Mouse (Mus musculus) heart, postnatal 14 days (tissue): ENCODE data around the gene Slc22a1. TPM values are rescaled to one million over a fixed set of nuclear protein-coding genes. Genes with fewer than 3 reads are reported as not detected.
"Not testable (repeated sequence)": the region's sequence is repeated elsewhere in the genome, so short reads cannot be mapped to it uniquely, and the experiment has no call there.

Source experiments
- DNase-seq, 2 experiments: peaks; one replicate each; pipeline ENCODE4 v3.0.0; 2021 to 2022
- intact Hi-C: fragments of 180-260 bp; cut with DNase I; formaldehyde crosslinking; loops from one replicate; pipeline ENCODE4 v1.15.1; 2025
- total RNA-seq, 2 experiments: library from RNA; stranded (reverse); gene quantifications; 2 replicates each; pipeline ENCODE4 v1.2.3; 2021

Gene Slc22a1
- total RNA-seq, 2 experiments from 2014 or later = 6.5 to 9.0 TPM

DNA sequence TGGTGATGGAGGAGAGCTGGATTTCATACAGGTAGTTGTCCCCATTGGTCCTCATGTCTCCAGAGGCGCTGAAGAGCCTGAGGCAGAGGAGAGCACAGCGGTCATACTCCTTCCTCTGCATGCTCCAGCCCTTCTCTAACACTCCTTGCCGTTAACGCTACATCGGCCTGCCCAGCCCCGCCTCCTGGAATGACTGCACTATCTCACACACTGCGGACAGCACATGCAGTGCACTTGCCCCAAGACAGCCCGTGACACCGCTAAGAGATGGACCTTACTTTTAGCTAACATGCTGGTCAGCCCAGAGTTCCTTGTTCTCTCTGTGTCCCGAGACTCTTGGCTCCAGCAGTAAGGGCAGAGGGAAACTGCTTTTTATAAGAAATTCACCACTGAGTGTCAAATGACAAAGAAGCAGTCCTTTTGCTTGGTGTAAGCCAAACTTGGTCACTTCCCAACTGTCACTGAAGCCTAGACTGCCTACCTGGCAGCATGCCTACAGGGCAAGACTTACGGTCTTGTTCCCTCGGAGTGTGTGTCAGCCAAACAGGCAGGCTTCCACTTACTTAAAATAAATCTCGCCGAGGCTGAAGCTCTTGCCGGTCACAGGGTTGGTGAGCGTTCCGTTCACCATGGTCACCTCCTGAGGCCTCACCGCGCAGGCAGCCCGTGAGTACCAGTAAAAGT is 12.9 kb upstream of the Slc22a1 start:
- peak; percentile 66 to 70 for DNase-seq
- intact Hi-C loops = no loop called here

DNA sequence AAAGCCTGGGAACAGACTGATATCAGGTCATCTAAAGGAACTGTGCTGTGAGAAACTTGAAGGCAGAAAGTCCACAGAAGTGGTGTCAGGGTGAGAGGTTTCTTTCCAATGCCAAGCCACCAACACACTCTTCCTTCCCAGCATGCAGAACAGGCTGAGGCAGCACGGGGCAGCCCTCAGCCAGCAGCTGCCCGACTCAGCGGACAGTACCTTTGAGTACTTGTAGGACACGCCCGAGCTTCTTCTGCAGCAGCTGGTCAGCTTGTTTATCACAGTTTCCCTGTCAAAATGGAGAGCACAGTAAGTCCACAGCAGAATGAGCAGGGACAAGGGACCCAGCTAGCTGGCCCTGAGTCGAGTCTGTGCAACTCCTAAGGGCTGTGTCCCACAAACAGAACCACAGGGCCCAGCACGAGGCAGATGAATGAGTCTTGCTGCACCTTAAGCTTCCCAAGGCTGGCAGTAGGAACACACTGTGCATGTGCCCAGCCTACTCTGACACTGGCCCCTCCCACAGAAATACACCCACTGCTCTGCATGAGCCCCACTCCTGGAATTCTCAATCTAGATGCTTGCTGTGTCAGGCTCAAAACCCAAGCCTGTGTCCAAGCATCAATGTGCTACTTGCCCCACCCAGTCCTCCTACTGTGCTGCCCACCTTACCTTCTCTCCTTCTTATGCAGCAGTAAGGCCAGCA is 9.4 kb upstream of the Slc22a1 start:
- intact Hi-C loops = no loop called here
- no peak for DNase-seq

DNA sequence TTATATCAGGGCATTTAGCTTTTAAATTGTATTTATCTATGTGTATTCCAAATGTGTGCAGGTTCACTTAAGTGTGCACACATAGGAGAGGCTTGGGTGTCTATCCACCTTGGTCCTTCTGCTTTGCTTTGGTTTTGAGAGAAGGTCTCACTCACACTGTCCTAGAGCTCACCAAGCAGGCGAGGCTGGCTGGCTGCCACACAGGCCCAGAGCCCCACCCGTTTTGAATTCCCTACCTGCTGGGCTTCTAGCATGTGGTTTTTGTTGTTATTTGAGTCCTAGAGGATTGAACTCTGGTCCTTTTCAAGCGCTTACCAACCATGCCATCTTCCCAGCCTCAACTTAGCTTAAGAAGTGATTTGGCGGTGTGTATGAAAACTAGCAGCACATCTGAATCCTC is 8.8 kb upstream of the Slc22a1 start:
- peak; percentile 31 to 52 for DNase-seq
- intact Hi-C loops = no loop called here

DNA sequence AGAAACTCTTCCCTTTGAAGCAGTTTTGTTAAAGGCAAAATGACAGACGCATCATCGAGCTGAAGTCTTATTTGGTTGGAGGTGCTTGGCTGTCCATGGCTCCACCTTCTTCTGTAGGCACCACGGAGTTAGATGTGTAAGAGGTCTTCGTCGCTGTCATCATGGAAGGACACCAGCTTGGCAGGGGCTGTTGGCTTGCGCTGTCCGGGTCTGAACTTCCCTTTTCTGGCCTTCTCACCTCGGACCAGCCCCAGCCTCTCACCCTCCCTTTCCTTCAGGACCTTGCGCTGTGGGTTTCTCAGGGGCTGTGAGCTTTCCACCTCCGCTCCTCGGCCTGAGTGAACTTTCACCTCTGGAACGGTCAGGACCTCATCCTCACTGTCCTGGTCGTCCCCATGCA is 8.0 kb upstream of the Slc22a1 start:
- DNase-seq = no peak
- intact Hi-C loops = no loop called here

DNA sequence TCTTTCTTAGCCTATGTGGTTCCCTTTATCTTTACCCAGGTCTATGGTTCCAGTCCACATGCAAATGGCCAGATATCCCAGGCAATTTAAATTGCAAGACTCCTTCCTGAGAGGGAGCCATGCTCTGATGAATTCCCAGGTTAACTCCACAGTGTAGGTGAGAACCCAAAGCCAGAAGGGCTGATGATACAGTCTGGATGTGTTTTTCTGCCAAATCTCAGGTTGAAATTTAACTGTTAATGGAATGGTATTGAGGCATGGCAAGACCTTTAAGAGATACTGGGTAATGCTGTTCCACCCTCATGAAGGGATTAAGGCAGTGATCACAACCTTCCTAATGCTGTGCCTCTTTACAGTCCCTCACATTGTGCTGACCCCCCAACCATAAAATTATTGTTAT is 2.6 kb upstream of the Slc22a1 start:
- DNase-seq = no peak
- intact Hi-C loops = no loop called here

DNA sequence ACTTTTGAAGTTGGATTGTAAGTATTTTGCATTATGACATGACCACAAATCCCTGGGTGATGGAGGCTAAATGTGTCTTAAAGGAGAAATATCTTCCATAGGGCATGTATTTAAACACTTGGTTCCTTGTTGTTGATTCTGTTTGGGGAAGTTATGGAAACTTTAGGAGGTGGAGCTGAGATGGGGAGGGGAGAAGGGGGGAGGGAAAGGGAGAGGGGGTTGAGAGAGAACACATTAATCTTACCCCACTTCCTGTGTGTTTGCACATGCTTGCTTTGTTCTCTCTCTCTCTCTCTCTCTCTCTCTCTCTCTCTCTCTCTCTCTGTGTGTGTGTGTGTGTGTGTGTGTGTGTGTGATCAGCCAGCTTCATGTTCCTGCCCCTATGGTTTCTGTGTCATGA is 1.5 kb upstream of the Slc22a1 start:
- intact Hi-C loops = no loop called here
- no peak for DNase-seq

DNA sequence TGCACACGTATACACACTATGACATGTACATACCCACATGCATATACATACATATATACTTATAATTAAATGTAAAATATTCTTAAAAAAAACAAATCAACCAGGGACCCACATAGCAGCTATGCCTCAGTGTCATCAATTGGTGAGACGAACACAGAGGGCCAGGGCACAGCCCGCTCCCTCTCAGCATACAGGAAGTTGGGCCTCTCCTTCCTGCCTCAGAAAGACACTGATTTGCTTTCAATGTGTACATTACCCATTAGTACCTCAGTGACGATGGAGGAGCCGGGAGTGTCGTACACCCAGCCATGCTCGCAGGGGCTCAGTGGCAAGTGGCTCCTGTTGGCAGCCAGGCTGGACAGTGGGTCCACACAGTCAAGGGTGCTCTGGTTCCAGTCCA is 649 bp downstream of the Slc22a1 start:
- DNase-seq, intact Hi-C loops: not testable (repeated sequence)

DNA sequence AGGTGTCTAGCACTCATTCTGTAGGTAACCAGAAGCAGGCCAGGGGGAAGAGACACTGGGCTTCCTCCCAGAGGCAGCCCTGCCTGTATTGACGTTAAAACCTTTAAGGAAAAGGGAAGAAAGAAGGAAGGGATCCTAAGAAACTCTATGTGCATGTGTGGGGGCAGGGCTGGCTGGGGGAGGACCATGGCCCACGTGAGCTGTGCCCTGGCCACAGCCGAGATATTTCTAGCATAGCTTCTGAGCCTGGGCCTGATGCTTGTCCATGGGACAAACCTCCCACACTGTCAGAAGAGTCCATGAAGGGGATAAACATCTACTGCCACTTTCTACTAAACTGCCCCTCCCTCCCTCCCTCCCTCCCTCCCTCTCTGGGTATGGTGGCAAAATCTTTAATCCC is 1.8 kb downstream of the Slc22a1 start:
- DNase-seq = no peak
- intact Hi-C loops = no loop called here

DNA sequence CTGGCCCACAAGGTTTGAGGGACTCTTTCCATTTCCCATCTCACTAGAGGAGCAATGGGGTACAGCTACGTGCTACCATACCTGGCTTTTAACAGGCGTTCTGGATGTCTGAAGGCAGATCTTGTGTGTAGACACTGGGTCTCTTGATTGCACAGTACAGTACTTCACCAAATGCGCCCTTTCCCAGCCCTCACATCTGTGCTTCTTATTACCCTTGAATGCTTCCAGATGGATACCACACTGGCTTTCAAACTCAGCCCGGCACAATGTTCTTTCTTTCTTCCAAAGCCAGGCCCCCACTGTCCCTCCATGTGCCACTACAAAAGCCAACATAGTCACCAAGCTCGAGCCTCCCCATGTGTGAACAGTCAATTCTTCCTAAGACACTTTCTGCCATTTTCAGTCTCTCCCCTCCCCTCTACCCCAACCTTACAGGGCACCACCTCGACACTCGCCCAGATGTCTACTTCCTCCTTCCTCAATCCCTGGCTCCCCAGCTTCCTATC is 3.3 kb downstream of the Slc22a1 start:
- no peak for DNase-seq
- intact Hi-C loops = no loop called here

DNA sequence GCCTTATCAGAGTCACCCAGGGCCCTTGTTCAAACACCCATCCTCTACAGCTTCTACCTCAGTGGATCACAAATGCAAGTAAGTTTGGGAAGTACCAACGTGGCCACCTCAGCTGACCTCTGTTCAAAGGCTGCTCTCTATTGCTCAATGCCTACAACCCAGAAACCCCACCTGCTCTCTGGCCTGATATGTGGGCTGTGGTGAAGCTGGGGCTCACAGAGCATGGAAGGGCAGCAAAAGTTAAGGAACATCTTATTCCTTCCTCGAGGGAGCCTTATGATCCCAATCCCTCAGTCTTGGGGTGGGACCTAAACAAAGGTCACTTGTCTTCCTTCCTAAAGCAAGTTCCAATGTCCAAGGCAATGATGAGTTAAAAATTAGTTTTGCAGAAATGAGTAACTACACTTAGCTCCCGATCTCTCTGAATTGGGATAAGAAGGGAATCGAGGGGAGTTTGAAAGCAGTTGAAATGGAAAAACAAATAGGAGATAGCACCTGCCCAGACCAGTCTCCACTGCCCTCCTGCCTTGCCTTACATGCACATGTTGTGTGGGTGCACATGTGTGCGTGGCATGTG is 4.5 kb downstream of the Slc22a1 start:
- DNase-seq = no peak
- intact Hi-C loops = no loop called here

DNA sequence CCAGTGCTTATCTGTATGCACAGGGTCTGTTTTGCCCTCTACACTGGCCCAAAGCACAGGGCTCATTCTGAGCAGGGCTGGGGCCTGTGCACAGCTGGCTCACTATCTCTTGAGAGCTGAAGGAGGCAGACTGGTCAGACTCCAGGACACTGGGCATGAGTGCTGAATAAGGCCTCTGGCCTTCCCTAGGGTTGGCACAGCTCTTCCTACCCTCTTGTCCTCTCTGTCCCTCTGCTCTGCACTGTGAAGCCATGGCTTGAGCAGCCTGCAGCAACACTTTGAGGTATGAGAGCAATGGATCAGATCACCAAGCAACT is 6.3 kb downstream of the Slc22a1 start:
- DNase-seq = peak in 1 of 2 experiments; percentile 26

DNA sequence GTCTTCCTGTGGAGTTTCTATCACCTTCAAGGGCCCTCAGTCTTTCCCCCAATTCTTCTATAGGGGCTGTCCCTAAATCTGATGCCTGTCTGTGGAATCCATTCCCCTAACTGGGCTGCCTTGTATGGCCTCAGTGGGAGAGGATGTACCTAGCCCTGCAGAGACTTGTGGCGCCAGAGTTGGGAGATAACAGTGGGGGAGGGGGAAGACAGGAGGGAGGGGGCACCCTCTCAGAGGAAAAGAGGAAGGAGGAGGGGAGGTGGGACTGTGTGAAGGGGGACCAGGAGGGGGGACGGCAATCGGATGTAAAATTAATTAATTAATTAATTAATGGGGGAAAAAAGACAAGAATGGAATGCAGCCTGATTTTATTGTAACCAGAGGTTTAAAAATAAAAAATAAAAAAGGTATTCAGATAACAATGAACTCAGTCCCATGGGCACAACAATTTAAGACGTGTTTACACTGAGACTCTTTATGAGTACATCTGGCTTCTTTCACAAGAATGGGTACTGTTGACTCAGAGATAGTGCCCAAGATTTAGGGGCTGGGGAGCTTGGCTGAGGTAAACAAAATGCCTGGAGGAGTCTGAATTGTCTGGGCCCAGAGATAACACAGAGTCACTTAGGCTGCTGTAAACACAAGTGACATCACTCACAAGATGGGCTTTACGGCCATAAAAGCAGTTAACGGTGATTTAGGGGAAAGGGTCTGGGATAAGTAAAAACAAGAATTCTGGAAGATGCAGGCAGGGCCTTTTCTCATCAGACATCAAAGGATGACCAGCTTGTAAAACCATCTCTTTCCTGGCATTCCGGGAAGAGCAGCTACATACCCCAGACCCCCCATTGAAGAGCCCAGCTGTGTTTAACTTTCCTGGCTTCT is 6.9 kb downstream of the Slc22a1 start:
- no peak for DNase-seq
- intact Hi-C loops = no loop called here

More for the DNA sequence above, 6.3 kb downstream of the Slc22a1 start:
- intact Hi-C loops = no loop called here

DNA sequence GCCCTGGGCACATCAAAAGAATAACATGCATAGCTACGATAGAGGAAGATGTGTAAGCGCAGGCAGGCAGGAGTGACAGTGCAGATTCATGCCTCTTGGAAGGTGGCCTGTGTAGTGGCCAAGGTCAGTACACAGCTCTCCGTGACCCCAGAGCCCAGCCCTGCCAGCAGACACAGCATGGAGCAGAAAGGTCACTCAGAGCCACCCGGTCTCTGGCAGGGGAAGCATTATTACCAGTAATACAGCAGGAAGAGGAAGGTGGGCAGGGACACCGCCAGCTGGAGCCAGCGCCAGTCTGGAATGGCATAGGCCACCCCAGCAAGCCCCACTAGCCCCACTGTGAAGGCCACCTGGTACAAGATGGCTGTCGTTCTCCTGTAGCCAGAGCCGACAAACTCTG is 11.5 kb downstream of the Slc22a1 start:
- DNase-seq = peak in 1 of 2 experiments; percentile 17
- intact Hi-C loops = loop anchor here (5.0 kb wide), 1 partner anchor 148 kb away; no protein-coding TSS in a partner anchor

DNA sequence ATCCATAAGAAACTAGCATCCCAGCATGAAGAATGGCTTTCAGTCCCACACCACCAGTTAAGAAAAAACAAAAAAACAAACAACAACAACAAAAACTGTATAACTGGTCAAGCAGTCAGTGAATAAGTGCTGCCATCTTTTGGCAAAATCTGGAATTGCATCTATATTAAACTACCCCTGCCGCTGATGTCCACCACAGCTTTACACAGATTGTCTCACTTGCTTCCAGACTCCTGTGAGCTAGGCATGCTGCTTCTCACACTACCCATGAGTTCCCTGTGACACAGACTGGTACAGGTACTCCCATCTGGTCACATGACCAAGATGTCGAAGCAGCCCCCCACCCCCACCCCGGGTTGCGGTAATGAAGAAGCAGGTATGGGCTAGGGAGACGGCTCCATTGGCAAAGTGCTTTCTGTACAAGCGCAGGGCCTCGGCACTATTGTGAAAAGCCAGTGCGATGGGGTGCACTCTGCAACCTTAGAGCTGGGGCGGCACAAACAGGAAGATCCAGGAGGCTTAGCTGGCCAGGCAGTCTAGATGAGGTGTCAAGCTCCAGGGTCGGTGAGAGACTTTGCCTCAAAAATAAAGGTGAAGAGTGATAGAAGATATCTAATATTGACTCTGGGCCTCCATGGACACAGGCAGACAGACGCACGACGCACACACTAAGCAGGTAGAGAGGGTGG is 14.9 kb downstream of the Slc22a1 start:
- intact Hi-C loops = loop anchor here (1.0 to 5.0 kb wide), 3 partner anchors 126 to 244 kb away; no protein-coding TSS in a partner anchor

DNA sequence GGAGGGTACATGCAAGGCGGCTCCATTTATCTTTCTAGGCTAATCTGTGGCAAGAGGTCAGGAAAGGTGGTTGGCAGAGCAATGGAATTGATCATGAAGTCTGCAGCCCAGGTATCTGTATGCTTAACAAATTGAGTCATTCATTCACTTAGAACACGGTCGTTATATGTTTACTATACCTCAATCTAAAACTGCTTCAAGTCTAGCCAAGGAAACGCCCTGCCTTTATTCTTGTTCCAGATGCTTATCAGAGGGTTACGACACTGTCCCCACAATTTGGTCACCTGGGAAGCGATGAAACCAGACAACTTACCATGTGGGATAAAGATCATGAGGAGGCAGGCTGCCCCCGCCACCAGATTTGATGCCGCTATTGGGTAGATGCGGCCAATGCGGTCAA is 16.4 kb downstream of the Slc22a1 start:
- intact Hi-C loops = no loop called here

More for the DNA sequence above, 14.9 kb downstream of the Slc22a1 start:
- peak in 1 of 2 experiments; percentile 51 for DNase-seq

DNA sequence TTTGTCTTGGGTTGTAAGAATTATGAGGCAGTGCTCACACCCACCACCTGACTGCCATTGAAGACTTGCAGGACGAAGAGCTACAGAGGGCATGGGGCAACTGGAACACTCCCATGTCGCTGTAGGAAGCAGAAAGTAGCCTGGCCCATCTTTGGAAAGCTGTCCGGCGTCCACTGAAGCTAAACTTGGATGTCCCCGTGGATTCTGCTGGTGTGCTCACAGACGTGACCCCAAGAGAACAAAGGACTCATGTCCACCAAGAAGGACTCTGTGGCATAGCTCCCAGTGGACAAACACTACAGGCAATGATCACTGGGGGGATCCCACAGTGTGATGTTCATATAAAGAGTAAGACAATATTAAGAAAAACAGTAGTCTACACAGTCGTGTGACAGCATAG is 16.8 kb downstream of the Slc22a1 start:
- intact Hi-C loops = no loop called here
- DNase-seq = no peak

More for the DNA sequence above, 16.4 kb downstream of the Slc22a1 start:
- no peak for DNase-seq

DNA sequence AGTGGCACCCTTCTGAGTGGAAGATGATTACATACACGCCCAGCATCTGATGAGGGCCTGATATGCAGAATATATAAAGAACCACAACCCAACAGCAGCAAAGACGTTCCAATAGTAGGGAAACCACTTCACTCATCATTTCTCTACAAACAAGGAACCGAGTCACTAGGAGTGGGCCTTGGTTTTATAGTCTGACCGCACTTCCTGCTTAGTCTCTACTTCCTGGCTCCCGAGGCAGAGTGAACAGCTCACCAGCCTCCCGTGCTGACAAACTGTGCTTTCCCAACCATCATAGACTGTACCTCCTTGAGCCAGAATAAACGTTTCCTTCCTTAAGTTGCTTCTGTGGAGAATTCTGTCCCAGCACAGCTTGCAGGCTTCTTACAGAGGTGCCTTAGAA is 19.8 kb downstream of the Slc22a1 start:
- no peak for DNase-seq
- intact Hi-C loops = no loop called here

DNA sequence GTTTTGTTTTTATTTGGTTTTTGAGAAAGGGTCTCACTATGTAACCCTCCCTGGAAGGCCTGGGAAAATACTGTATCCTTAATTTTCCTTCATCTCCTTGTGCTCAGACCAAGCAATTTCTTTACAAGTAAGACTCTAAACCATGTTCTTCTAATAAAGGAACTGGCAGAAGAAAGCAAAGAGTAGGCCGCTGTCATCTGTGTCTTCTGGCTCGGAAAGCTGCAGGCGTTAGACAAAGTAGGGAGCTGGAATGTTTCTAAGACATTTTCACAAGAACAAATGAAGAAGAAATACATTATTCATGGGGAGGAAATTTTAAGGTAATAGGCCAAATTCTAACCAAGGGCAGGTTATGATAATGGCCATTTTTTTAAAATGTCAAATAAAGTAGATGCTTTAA is 21.6 kb downstream of the Slc22a1 start:
- intact Hi-C loops = no loop called here
- no peak for DNase-seq

DNA sequence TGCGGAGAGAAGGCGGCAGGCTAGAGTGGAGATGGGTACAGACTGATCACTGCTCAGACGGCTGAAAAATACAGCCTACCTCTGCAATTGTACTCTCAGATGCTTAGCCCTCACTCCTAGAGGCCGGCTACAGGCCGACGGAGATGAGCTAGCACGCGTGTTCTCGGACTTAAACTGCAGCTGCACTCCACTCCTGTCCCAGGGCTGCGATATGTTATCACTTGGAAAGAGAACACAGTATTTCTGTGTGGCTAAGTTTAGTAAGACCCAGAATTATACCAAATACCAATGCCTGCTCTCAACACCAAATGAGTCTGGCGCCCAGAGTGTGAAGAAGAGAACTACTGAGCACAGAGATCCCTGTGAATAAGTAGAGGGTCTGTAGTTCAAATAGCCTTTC is 23.0 kb downstream of the Slc22a1 start:
- no peak for DNase-seq
- intact Hi-C loops = no loop called here

DNA sequence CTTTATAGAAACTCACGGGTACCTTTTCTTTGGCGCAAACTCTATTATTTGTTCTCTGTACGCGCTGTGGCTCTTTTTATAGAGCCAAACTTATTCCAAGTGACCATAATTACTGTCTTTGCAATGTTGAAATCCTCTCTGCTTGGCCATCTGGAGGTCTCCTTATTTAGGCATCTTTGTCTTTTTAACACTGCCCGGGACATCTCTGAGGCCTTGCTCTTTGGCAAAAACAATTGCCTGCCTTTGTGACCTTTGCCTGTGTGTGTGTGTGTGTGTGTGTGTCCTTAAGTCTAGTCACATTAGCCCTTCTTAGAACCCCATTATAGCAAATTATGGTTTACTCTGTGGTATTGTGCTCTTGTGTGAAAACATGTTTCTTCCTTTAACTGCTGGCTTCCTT is 30.2 kb downstream of the Slc22a1 start:
- no peak for DNase-seq
- intact Hi-C loops = no loop called here
